Mouse (Mus musculus) lung, embryonic 16.5 days (tissue): ENCODE results near the gene Mrps33. TPM values are rescaled to one million over a fixed set of nuclear protein-coding genes. Genes with fewer than 3 reads are reported as not detected.
A peak's percentile ranks its signal among the peaks of the same experiment; 100 is the strongest.

Source experiments
- ATAC-seq: fragments of 200-750 bp; cut with Nextera tagmentation; 2 replicates; pipeline ENCODE4 v1.8.0; 2017; ENCODE audit warnings: low read depth, mild to moderate bottlenecking, moderate library complexity
- H3K27ac ChIP-seq: fragments of 300-500 bp; sonication (generic); 2 replicates; pipeline ENCODE4 v1.5.1; 2014; ENCODE audit warnings: mild to moderate bottlenecking, control low read depth, low read length
- H3K27me3 ChIP-seq: fragments of 300-500 bp; sonication (generic); 2 replicates; pipeline ENCODE4 v1.6.1; 2014; ENCODE audit warnings: low read depth, low read length, mixed read lengths; ENCODE audit not compliant: control insufficient read depth, insufficient read depth
- H3K36me3 ChIP-seq: fragments of 300-500 bp; sonication (generic); 2 replicates; pipeline ENCODE4 v1.6.1; 2014; ENCODE audit warnings: low read length; ENCODE audit not compliant: control insufficient read depth, insufficient read depth
- H3K4me1 ChIP-seq: fragments of 300-500 bp; sonication (generic); replicated peaks from 2 replicates; pipeline ENCODE4 v1.6.1; 2014; ENCODE audit warnings: low read length, mixed read lengths; ENCODE audit not compliant: control insufficient read depth, insufficient read depth
- H3K4me2 ChIP-seq: fragments of 300-500 bp; sonication (generic); 2 replicates; pipeline ENCODE4 v1.6.1; 2014; ENCODE audit warnings: low read depth, low read length, control low read depth
- H3K4me3 ChIP-seq: fragments of 300-500 bp; sonication (generic); 2 replicates; pipeline ENCODE4 v1.5.1; 2014; ENCODE audit warnings: mild to moderate bottlenecking, low read length, control low read depth
- H3K9ac ChIP-seq: fragments of 300-500 bp; sonication (generic); 2 replicates; pipeline ENCODE4 v1.6.1; 2014; ENCODE audit warnings: low read length, control low read depth
- H3K9me3 ChIP-seq: fragments of 300-500 bp; sonication (generic); 2 replicates; pipeline ENCODE4 v1.6.1; 2016; ENCODE audit warnings: low read length; ENCODE audit not compliant: control insufficient read depth
- WGBS: fragments of 180-500 bp; shearing (Covaris S2); extraction: QIAGEN DNeasy Blood & Tissue Kit; methylation state at CpG from one replicate; pipeline ENCODE4 v1.1.7; 2014; 5-methylcytosine and 5-hydroxymethylcytosine counted together
- polyA plus RNA-seq: library from polyadenylated mRNA; unstranded; fragments of >200 nt; fragmentation: Nextera tagmentation; extraction: Ambion mirVana; gene quantifications from 2 replicates; pipeline ENCODE4 v1.2.1, GENCODE M21; 2015

Gene Mrps33
- 167 and 169 TPM in 2 replicates for polyA plus RNA-seq

DNA sequence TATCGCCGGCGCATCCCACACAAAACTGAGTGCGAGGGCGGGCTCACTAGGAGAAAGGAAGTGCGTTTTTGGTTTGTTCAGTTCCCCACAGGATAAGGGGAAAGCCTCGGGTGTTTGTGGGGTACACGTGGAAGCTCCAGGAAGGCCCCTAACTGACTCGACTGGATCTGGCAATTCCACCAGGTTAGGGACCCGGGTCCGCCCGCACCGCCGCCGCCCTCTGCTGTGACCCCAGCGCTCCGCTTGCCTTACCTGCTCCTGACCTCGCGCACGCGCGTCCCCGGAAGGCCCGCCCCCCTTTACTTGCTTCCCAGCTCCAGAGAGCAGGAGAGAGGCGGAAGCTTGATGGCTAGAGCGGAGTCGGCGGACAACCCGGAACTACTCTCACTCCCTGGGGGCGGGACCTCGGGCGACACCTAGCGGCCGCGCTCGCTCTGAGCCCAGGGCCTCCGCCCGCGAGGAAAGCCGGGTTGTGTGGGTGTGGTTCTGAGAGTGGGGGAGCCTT lies at the start of gene Mrps33:
Gene Mrps33 (minus strand): TSS at position 377 of the 505 bp plus-strand sequence.
- Histone ChIP-seq H3K9me3 (no peaks in the 10 kb centered on the region), H3K4me3 (peak within 1 kb of the TSS; percentile 87), H3K27ac (peak within 1 kb of the TSS; percentile 32; the same call in 1 of the 2 replicates), H3K9ac (peak within 1 kb of the TSS; percentile 81), H3K4me1 (peaks cover 4% of the 10 kb centered on the region; the same call in 1 of the 2 replicates), H3K4me2 (peak within 1 kb of the TSS; percentile 78), H3K27me3 (no peaks in the 10 kb centered on the region), H3K36me3 (no peaks in the 10 kb centered on the region)
- under 1% methylated on average over 40 of the region's 40 CpGs for WGBS
- ATAC-seq: peak; percentile 99

DNA sequence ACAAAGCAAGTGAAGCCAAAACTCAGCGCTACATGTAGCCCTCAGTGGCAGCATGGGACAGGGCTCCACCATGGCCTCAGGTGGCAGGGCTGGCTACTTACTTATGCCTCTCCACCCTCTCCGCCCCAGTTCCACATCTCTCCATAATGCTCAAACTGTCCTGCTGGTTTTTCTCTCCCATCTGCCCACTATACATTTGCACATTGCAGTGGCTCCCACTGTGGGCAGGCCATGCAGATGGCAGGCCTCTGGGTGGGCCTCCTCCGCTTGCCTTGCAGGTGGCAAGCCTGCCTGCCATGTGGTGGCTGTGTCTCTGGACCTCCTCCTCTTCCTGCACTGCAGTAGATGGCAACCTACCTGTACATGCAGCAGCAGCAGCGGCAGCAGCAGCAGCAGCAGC lies 38.9 kb upstream of the Mrps33 start:
- H3K9me3 ChIP-seq: no peaks in the 10 kb centered on the region
- no peak overlapping the region for H3K4me3 ChIP-seq
- 90% methylated on average over 4 of the region's 4 CpGs for WGBS
- no peak for ATAC-seq
- H3K27me3 ChIP-seq: no peaks in the 10 kb centered on the region
- H3K9ac ChIP-seq: no peak overlapping the region
- H3K4me2 ChIP-seq: no peak overlapping the region
- no peaks in the 10 kb centered on the region for H3K4me1 ChIP-seq
- H3K36me3 ChIP-seq: no peaks in the 10 kb centered on the region
- H3K27ac ChIP-seq: no peak overlapping the region

DNA sequence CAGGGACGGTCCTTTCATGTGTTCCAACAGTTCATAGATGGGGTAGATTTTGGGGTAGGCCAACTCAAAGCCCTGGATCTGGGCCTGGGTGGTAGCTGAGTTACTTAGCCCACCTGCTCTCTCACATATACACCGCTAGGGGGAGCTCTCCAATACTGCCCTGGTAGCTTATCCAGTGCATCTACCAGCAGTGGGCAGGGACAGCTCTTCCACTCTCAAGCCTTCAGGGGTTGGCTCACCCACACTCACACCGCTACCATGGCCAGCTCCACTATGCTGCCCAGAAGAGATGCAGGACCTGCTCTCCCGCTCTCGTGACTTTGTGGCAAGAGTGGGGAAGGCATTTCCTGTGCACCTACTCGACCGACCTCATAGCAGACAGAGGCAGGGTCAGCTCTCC lies 38.0 kb upstream of the Mrps33 start:
- Histone ChIP-seq H3K9me3 (no peaks in the 10 kb centered on the region), H3K4me2 (no peak overlapping the region), H3K4me1 (no peaks in the 10 kb centered on the region), H3K4me3 (no peak overlapping the region), H3K36me3 (no peaks in the 10 kb centered on the region), H3K9ac (no peak overlapping the region), H3K27me3 (no peaks in the 10 kb centered on the region), H3K27ac (no peak overlapping the region)
- WGBS: 40% methylated on average over 7 of the region's 7 CpGs
- peak; percentile 36; the same call in 1 of the 2 replicates for ATAC-seq

DNA sequence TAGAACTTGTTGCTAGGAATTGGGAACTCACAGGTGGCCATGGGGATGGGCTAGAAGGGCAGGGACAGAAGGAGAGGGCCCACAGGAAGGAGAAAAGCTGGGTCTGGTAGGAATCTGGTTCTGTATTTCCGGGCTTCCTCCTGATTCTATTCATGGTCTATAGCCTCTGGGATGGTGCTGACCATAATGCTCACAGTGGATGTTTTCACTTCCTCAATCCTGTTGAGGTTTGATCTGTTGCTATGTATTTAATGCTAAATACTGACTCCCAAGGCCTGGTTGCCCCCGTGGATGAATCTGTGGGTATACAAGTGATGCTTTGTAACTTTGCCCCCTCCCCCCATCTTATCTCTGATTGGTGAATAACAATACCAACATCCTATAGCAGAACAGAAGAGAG lies 36.8 kb upstream of the Mrps33 start:
- H3K36me3 ChIP-seq: no peaks in the 10 kb centered on the region
- no peaks in the 10 kb centered on the region for H3K27me3 ChIP-seq
- H3K4me1 ChIP-seq: no peaks in the 10 kb centered on the region
- H3K27ac ChIP-seq: no peak overlapping the region
- H3K4me2 ChIP-seq: no peak overlapping the region
- H3K9me3 ChIP-seq: no peaks in the 10 kb centered on the region
- 71% methylated on average over 2 of the region's 2 CpGs for WGBS
- no peak overlapping the region for H3K4me3 ChIP-seq
- H3K9ac ChIP-seq: no peak overlapping the region
- no peak for ATAC-seq

DNA sequence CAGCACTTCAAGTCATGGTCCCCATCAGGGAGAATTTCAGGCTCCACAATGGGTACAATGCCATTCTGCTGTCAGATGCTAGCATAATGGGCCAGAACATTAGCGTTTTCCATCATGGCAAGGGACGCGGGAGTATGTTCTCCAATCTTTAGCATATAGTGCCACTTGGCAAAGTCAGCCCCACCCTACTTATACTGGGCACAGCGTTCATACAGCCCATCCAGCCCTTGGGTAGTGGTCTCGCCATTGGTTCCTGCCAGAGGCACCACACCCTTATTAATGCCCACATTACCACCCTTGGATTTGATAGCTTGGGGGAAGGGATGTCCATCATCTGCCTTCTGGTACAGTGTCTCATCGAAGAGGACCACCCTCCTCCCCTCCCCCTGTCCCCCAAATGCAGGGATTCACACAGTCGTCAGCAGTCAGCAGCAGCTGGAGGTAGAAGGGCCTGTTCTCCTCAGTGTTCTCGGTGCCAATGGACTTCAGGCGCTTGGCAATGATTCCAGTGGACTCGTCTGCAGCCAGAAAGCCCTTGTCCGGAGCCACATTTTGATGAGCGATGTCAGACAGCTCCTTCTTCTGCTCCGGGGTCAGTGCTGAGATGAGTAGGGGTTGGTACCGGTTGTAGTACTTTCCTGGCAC lies 33.0 kb upstream of the Mrps33 start:
- Histone ChIP-seq H3K9me3 (no peaks in the 10 kb centered on the region), H3K4me1 (no peaks in the 10 kb centered on the region), H3K27me3 (no peaks in the 10 kb centered on the region), H3K4me2 (no peak overlapping the region), H3K36me3 (no peaks in the 10 kb centered on the region), H3K27ac (no peak overlapping the region), H3K9ac (no peak overlapping the region), H3K4me3 (no peak overlapping the region)
- 85% methylated on average over 14 of the region's 14 CpGs for WGBS
- ATAC-seq: no peak

DNA sequence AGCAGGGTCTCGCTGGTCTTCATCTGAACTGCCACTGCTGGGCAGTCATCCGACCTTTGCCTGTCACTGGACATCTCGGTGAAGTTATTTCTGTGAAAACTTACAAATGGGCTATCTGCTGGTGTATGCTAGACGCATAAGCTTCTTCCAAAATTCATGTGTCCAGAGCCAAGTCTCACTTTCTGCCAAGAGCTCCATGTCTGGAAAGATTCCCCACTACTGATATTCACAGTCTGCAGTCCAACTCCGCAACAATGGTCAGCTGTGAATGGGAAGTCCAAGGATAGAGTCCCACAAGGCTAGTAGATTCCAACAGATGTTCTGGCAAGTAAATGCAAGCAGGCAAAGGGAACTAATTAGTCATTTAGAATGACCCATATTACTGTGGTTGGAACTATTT lies 17.9 kb upstream of the Mrps33 start:
- Histone ChIP-seq H3K36me3 (no peaks in the 10 kb centered on the region), H3K9ac (no peak overlapping the region), H3K4me2 (no peak overlapping the region), H3K4me3 (no peak overlapping the region), H3K9me3 (no peaks in the 10 kb centered on the region), H3K27ac (no peak overlapping the region), H3K4me1 (no peaks in the 10 kb centered on the region; the same call in 1 of the 2 replicates), H3K27me3 (no peaks in the 10 kb centered on the region)
- 76% methylated on average over 5 of the region's 5 CpGs for WGBS
- ATAC-seq: no peak

DNA sequence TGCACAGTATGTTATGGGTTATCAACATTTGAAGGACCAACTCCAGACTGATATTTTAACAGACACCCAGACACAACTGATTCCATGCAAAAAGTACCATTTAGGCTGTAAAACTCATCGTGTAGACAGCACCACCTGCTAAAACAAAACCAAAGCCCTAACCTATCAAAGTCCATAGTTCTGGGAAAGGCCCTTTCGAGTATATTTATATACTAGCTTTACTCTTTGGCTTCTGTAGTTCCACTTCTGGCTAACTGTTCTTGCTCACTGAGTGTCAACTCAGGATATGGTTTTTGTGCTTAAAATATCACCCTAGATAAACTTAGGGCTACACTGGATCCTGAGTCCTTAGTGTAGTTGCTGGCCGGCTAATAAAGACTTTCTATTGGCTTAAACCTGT lies 10.5 kb upstream of the Mrps33 start:
- no peak overlapping the region for H3K4me3 ChIP-seq
- no peaks in the 10 kb centered on the region for H3K4me1 ChIP-seq
- H3K27ac ChIP-seq: no peak overlapping the region
- H3K4me2 ChIP-seq: no peak overlapping the region
- no peaks in the 10 kb centered on the region for H3K36me3 ChIP-seq
- no peaks in the 10 kb centered on the region for H3K27me3 ChIP-seq
- no peaks in the 10 kb centered on the region for H3K9me3 ChIP-seq
- WGBS: 71% methylated on average over 3 of the region's 3 CpGs
- no peak for ATAC-seq
- H3K9ac ChIP-seq: no peak overlapping the region

DNA sequence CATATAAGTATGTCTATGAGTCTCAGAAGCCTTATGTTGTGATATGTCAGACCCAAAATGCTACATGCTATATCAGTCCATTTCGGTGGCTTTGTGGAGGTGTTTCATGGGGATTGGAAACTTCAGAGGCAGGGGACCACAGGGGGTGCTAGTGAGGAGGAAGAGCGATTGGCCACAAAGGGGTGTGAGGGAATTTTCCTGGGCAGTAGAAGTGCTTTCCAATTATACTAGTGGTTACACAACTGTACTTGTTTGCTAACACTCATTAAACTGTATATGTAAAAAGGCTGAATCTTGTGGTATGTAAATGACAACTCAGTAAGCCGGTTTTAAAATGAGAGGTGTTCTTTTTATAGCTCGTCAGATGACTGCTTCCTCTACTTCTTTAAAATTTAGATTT lies 8.1 kb upstream of the Mrps33 start:
- Histone ChIP-seq H3K36me3 (no peaks in the 10 kb centered on the region), H3K27ac (no peak overlapping the region), H3K4me2 (no peak overlapping the region), H3K9ac (no peak overlapping the region), H3K9me3 (no peaks in the 10 kb centered on the region), H3K4me1 (no peaks in the 10 kb centered on the region), H3K27me3 (no peaks in the 10 kb centered on the region), H3K4me3 (no peak overlapping the region)
- ATAC-seq: no peak
- 45% methylated on average over 4 of the region's 4 CpGs for WGBS

DNA sequence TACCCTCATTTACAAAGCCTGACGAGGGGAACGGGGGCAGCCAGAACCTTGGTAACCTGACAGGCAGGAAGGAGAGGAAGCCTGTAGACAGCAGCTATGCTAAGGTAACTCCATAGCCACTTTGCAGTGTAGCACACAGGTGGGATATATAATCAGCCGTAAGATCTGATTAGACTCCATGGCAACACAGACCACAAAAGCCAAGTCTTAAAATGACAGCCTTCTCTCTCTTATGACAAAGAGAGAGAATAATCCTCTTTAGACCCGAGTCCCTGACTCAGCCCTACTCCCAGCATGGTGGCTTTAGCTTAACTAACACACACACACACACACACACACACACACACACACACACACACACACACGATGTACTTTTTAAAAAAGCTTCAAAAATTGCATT lies 2.3 kb downstream of the Mrps33 start:
- no peak overlapping the region for H3K4me3 ChIP-seq
- H3K4me1 ChIP-seq: peaks cover 4% of the 10 kb centered on the region; the same call in 1 of the 2 replicates
- no peaks in the 10 kb centered on the region for H3K36me3 ChIP-seq
- no peak overlapping the region for H3K9ac ChIP-seq
- H3K27me3 ChIP-seq: no peaks in the 10 kb centered on the region
- no peak overlapping the region for H3K4me2 ChIP-seq
- H3K27ac ChIP-seq: no peak overlapping the region
- WGBS: 70% methylated on average over 5 of the region's 5 CpGs
- H3K9me3 ChIP-seq: no peaks in the 10 kb centered on the region
- ATAC-seq: no peak
